Mouse (Mus musculus) B cell, adult 2 months (primary cell): ENCODE measurements around the gene 1520401A03Rik.

Source experiments
- DNase-seq, 2 experiments: peaks; one replicate each; pipeline ENCODE4 v3.0.0; 2022

Gene 1520401A03Rik

DNA sequence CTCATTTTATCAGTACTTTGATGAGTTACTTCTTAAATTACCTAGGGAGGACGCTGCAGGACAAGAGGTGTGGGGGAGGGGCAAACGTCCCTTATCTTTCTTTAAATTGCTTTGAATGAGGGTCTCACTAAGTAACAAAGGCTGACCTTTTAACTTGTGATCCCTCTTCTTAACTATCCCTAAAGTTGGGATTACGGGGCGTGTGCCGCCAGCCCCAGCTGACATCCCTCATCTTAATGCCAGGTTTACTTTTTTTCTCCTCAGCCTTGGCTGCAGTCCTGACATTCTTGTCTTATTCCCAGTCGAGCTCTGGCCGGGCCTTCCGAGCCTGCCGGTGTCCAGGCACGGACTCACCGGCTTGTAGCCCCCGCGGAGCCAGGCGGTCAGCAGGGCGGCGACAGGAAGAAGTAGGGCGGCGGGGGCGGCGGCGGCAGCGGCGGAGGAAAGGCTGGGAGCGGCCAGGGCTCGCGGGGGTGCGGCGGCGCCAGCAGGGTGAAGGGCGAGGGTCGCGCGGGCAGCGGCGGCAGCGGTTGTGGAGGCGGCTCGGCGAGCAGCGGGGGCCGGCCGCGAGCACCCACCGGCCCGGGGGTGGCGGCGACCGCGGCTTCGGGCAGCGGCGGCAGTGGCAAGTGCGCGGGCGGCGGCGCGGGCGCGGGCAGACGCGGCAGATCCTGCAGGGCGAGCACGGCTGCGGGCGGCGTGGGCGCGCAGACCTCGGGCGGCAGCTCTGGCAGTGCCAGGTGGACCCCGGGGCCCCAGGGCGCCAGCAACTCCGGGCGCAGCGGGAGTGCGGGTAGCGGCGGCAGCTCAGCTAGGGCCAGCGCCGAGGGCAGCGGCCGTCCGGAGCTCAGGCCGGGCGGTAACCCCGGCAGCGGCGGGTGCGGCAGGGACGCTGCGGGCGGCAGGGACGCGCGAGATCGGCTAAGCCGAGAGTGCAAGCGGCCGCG lies 23.2 kb downstream of the 1520401A03Rik start:
- DNase-seq = peak in 1 of 2 experiments; percentile 16

DNA sequence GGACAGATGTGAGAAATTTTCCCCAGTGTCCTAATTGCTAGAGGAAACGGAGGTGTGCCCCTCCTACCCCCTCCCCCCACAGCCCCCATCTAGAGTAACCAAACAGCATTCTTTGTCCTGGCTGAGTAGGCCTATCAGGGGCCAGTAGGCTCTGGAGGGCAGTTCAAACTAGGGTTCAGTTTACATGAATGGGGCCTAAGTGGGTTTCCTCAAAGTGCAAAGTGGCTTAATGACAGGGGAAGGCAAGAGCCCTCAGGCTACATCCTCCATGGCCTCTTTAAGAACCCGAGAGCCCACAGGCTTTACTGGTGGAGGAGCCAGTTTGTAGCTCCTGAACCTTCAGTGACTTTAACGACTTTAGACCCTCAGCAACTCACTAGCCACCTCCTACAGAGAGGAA lies 26.8 kb downstream of the 1520401A03Rik start:
- no peak for DNase-seq

- DNase-seq = no peak
Observed at GRCm38 (mm10) chr17:23694491-23694890, 28.1 kb downstream of the 1520401A03Rik start.

- DNase-seq = peak; percentile 22 to 33
Observed at GRCm38 (mm10) chr17:23683856-23684672, 38.5 kb downstream of the 1520401A03Rik start, which contains the start of gene Cldn9. TSS of gene Cldn9 (minus strand) at chr17:23684026.

DNA sequence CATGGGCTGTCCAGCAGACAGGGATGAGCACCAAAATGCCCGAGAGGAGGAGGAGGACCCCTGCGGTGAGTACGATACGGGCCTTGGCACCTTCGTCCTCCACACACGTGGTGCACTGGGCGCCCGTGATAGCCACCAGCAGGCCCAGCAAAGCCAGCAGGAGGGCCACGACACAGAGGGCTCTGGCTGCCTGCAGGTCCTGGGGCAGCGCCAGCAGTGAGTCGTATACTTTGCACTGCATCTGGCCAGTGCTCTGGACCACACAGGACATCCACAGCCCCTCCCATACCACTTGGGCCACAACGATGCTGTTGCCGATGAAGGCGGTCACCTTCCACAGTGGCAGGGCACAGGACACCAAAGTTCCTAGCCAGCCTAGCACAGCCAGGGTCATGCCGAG lies 39.4 kb downstream of the 1520401A03Rik start:
- no peak for DNase-seq

- DNase-seq = no peak
Observed at GRCm38 (mm10) chr17:23682530-23682929, 40.1 kb downstream of the 1520401A03Rik start.

DNA sequence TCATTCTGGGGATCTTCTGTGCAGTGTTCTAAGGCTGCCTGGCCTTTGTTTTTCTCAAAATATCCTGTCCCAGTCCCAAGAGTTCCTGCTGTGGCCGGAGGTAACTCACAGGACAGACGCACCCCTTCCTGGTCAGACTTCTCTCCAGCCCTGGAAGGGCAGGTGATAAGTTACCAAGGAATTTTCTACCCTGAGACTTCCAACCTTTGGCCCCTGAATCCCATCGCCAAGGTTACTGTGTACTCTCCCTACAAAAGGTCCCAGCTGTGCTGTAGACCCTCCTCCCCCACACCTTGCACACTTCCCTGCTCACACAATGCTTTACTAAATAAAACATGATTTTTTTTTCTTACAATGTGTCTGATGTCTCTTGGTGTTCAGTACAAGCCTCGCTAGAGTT lies 40.5 kb downstream of the 1520401A03Rik start:
- no peak for DNase-seq

GRCm38 (mm10) chr17:23681086-23681485 lies 41.5 kb downstream of the 1520401A03Rik start:
- no peak for DNase-seq

DNA sequence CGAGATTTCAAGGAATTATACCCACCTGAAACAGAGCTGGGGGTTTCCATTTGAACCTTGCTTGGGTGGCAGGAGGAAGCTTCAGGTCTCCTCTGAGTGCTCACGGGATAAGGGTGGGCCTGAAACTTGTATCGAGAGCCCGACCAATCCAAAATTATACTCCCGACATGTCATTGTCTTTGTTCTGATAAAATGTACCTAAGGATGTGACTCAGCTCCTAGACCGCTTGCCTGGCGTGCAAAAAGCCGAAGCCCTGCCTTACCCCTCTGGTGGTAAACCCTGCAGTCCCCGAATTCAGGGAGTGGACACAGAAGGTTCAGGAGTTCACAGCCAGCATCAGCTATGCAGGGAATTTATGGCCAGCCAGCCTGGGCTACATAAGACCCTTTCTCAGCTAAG lies 42.2 kb downstream of the 1520401A03Rik start:
- DNase-seq = no peak

DNA sequence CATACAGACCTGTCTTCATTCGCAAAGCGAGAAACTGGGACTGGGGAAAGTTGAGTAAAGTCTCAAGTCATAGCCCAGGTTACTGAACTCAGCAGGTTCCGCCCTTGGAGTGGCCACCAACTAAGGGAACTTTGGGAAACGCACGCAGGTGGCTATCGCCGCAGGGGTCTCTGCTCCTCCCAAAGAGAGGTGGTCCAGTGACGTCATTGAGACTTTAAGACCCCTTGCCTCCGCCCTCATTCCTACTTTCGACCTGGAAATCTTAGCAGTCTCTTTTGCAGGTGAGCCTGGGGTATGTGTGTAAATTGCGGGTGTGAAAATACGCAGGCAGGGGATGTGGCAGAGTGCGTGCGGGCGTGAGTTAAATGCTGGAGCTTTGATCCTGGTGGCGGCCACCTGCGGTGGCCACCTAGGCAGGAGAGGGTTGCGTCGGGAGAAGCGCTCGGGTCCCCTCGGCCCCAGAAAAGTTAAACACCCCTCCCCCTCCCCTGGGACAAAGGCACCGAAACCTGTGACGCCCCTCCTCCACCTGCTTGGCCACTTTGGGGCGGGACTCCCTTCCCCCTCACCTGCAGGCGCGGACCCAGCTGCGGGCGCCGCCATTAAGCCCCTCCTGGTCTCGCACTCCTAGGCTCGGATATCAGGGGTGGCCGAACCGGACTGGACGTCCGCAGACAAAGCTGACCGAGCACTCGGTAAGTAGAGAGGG lies 43.3 kb downstream of the 1520401A03Rik start, which contains the start of gene Cldn6:
Cldn6 (plus strand) TSS at position 123 of the 709 bp plus-strand sequence.
- no peak for DNase-seq

DNA sequence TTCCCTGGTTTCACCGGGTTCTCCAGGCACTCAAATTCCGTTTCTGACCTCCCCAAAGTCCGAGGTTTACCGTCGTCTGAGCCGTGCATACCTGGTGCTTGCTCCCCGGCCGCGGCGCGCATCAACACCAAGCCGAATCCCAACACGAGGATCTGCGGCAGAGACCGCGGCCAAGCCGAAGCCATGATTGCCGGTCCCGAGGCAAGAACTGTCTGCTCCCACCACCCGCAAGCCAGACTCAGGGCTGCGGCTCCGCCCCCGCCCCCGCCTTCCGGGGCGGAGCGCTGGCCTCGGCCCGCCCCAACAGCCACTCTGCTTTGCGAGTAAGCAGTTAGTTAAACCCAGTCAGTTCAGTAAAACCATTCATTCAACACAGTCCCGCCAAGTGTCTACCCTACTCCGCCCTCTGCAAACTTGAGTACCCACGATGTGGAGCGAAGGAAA lies 45.3 kb downstream of the 1520401A03Rik start, which contains the start of gene Tnfrsf12a:
Tnfrsf12a (minus strand) TSS at position 233 of the 444 bp plus-strand sequence.
- peak; percentile 94 to 95 for DNase-seq

DNA sequence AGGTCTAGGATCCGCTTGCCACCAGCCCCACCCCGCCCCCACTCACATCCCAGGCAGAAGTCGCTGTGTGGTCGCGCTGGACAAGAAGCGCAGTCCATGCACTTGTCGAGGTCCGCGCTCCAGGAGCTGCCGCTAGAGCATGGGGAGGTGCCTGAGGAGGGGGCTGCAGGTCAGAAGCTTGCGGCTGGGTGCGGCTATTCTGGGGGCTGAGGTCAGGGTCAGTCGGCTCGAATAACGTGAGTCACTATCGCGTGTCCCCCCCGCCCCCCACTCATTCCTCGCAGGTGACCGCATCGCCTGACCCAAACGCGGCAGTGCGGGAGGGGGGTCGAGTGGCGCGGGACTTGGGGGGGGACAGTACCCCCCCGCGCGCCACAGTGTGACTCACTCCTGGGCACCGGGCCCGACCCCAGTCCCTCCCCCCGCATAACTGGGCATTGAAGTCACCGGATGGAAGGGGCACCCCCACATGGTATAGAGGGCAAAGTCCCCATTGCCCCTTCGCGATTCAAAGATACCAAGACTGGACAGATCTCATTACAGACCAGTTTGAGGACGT lies 46.0 kb downstream of the 1520401A03Rik start:
- peak; percentile 40 to 48 for DNase-seq

DNA sequence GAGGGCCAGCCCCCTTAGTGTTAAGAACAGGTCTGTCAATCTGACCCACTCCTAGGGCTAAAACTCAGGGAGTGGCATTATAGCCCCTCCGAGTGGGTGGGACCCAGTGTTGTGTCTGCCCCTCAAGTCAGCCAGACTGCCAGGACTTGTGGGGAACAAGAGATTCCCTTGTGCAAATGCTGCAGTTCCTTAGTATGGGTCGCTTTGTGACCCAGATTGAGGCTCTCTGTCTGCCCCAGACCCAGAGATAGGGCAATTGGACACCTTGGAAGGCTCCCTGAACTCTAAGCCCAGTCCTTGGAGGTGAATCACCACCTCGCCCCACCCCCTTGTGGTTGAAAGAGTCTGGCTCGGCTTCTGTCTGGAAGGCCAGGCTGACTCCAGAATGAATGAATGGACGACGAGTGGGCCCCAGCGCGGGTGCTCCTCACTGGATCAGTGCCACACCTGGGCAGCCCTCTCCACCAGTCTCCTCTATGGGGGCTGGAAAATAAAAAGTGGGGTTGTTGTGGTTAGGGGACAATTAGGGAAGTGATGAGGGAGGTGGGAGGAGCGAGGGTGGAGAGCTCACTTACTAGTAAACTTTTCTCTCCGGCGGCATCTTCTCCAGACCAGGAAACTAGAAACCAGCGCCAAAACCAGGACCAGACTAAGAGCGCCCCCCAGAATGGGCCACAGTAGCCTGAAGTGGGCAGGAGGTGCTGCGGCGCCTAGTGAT lies 46.9 kb downstream of the 1520401A03Rik start:
- peak; percentile 66 to 67 for DNase-seq

DNA sequence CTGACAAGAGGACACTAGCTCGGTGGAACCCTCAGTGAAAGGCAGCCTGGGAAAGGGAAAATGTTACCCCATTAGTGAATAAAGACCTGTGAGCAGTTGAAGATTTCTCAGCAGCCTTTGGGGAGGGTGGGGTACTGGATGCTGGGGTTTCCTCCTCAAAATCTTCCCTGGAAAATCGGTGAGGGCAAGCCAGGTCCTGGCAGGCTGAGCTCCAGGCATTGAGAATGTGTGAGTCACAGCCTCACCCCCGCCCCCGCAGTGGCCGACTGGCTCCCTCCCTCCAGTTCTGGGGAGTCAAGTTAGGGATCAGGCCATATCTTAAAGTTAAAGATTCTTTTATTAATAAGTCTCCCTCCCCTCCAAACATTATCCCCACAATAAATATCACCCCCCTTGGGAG lies 47.5 kb downstream of the 1520401A03Rik start:
- no peak for DNase-seq

- DNase-seq = no peak
Observed at GRCm38 (mm10) chr17:23674271-23674952, 48.2 kb downstream of the 1520401A03Rik start.

DNA sequence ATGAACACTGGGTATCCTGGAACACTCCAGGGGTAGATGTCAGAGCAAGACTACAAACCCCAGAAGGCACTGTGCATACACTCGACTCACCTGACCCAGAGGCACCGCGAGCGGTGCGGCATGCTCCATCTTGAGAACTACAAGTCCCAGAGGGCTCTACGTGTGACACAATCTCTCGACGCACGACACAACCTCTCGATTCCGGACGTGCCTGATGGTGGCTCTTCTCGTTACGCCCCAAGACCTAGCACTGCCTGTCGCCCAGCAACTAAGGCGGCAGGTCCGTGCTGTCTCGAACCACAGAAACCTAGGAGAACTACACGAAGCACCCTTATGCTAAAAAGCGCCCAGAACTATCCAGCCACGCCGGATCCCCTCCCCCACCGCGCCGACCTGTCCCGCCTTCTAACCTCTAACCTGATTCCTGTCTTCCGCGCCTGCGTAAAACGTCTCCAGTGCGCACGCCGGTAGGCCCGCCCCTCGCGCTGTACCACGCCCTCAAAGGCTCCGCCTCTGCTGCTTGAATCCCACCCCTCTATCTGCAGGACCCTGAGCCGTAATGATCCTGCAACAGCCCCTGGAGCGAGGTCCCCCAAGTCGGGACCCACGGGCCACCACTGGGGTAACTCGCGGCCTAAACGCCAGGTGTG lies 49.0 kb downstream of the 1520401A03Rik start, which contains the start of the genes Hcfc1r1 and Thoc6:
Hcfc1r1 (plus strand) TSS at position 173 of the 650 bp plus-strand sequence.
Thoc6 (minus strand) TSS at position 459 of the 650 bp plus-strand sequence.
- peak; percentile 91 to 93 for DNase-seq

DNA sequence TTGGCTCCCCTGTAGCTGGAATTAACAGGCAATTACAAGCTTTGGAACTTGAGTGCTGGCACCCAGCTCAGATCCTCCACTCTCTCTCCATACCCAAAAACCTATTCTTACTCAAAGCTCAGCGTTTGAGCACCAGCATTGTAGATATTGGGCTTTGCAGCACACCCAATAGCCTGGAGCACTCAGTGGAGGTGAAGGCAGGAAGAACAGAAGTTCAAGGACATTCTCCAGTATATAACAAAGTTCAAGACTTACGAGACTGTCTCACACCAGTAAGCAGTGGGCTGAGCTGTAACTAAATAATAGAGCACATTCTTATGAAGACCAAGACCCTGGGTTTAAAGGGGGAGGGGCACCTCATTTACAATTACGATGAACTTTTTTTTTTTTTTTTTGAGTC lies 49.8 kb downstream of the 1520401A03Rik start:
- DNase-seq = no peak

- DNase-seq = no peak
Observed at GRCm38 (mm10) chr17:23671519-23671918, 51.1 kb downstream of the 1520401A03Rik start.

- no peak for DNase-seq
Observed at GRCm38 (mm10) chr17:23670516-23671074, 52.0 kb downstream of the 1520401A03Rik start.

GRCm38 (mm10) chr17:23665511-23665910 lies 57.1 kb downstream of the 1520401A03Rik start:
- no peak for DNase-seq
